Mouse (Mus musculus) liver, adult 2 months (tissue): ENCODE results near the gene Hnrnpk.

ENCODE experiments used
- CTCF ChIP-seq: fragments of 200-500 bp; IDR thresholded peaks from 2 replicates; pipeline ENCODE4 v1.5.1; 2011; ENCODE audit warnings: low read depth, low read length, control low read depth
- POLR2A ChIP-seq: fragments of 200-500 bp; IDR thresholded peaks from 2 replicates; pipeline ENCODE4 v1.6.1; 2011; ENCODE audit warnings: low read length, control low read depth; ENCODE audit not compliant: insufficient read depth; ENCODE audit errors: extremely low read depth

DNA sequence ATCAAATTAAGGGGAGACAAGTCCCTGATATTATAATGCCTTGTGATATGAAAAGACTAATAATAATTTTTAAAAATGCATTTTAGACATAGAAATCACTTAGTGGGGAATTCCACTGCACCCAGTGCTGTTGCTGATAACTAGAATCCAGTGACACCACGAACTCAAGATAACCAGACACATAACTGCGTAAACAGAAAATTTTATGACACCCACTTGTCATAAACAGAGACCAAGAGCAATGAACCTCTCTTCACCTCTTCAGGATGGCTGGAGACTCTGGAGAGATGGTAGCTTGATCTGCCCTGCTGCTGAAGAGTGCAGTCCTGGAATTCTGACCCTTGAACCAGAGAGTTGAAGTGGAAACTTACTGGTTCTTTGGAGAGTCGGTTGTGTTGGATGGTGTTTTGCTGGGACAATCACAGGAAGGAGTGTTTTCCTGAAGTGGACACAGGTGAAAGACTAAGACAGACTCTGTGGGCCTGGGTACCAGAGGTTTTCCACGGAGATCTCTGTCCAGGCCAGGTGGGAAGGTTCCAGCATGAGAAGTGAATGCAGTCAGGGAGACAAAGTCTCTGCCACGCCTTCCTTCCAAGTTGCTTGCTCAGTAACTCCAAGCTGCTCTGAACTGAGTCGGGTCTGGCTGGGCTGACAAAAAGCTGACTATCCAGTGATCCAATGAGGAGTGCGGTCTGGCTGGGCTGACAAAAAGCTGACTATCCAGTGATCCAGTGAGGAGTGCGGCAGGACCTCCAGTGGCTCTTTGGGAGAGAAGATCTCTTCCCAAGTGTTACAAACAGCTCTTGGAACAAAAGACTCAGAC is 38.6 kb downstream of the Hnrnpk start:
- TF ChIP-seq CTCF = no peak
- TF ChIP-seq POLR2A = no peak
